In genomic region chr1:74293306-74293960, GRCm38 (mm10) we compare ENCODE assay signal across 12 mouse cellular contexts. TPM values are rescaled to one million over a fixed set of nuclear protein-coding genes. Genes with fewer than 3 reads are reported as not detected.
A peak's percentile ranks its signal among the peaks of the same experiment; 100 is the strongest.
DNase-seq lines count a peak whose midpoint lies in the region; ATAC-seq and TF ChIP-seq lines count a peak whose summit lies in the region.
"Had no signal": no experiment of that assay in that cellular context is flagged by ENCODE, and none has a peak within 500 bp of the region (broad histone marks: within the 10 kb centered on the region; RNA-seq: fewer than 3 reads in every experiment).

No protein-coding gene starts in this region.

- no peak for TF ChIP-seq CTCF in layer of hippocampus, adult 2 months (conservative IDR thresholded peaks at IDR 0.05)
- no peak for TF ChIP-seq CTCF in bone marrow macrophage, adult 2 months (IDR thresholded peaks at IDR 0.05; ENCODE audit: low read depth, low read length)

- TF ChIP-seq POLR2A in bone marrow macrophage, adult 2 months (IDR thresholded peaks at IDR 0.05; ENCODE audit: borderline replicate concordance, low read depth, low read length), result no peak

- no peak overlapping the region for H3K4me3 ChIP-seq in heart, embryonic 14.5 days (ENCODE audit: control insufficient read depth in 1 of 2, insufficient read depth in 1 of 2, low read depth in 1 of 2, low read length in 2 of 2)
- no peak overlapping the region for H3K4me3 ChIP-seq in layer of hippocampus, adult 2 months
- no peak overlapping the region for H3K4me3 ChIP-seq in bone marrow macrophage, adult 2 months (ENCODE audit: insufficient read depth, low read length)
- no peak overlapping the region for H3K4me3 ChIP-seq in brown adipose tissue, adult 24 weeks (ENCODE audit: insufficient read depth, low read depth, low read length)
- H3K4me3 ChIP-seq: hindbrain, embryonic 15.5 days; limb, embryonic 12.5 days; midbrain, embryonic 10.5 days had no signal

- no peaks in the 10 kb centered on the region for H3K9me3 ChIP-seq in heart, embryonic 14.5 days (ENCODE audit: control insufficient read depth, low read length)
- H3K9me3 ChIP-seq: hindbrain, embryonic 15.5 days; limb, embryonic 12.5 days; midbrain, embryonic 10.5 days had no signal

- WGBS in heart, embryonic 14.5 days, result 72% methylated on average over 8 of the region's 8 CpGs

- no peak for ATAC-seq in heart, embryonic 14.5 days (ENCODE audit: insufficient number of reproducible peaks, insufficient read depth, low FRiP score, low read depth)

- intact Hi-C loops in heart, postnatal 14 days (cut with DNase I), result no loop called here

- DNase-seq in heart, postnatal 14 days, result no peak
- no peak for DNase-seq in layer of hippocampus, adult 2 months (ENCODE audit: low spot score in 2 of 2)
- no peak for DNase-seq in layer of hippocampus, adult 9-11 months
- no peak for DNase-seq in right cerebral cortex, postnatal 25 days

- peaks cover 67% of the 10 kb centered on the region for H3K36me3 ChIP-seq in heart, embryonic 14.5 days (ENCODE audit: control insufficient read depth, insufficient read depth, low read length)

- peak overlapping the region; percentile 2 to 100; a peak in 2 of 4 replicates for H3K27ac ChIP-seq in heart, embryonic 14.5 days (replicated peaks in 1 of 2; ENCODE audit: control insufficient read depth in 1 of 2, insufficient read depth in 1 of 2, low read depth in 2 of 2, low read length in 2 of 2)
- peak overlapping the region; percentile 74 for H3K27ac ChIP-seq in layer of hippocampus, adult 2 months
- peak overlapping the region; percentile 21; the same call in 1 of the 2 replicates for H3K27ac ChIP-seq in bone marrow macrophage, adult 2 months (ENCODE audit: insufficient read depth, low read depth, low read length)
- peak overlapping the region; percentile 46 for H3K27ac ChIP-seq in brown adipose tissue, adult 24 weeks (replicated peaks; ENCODE audit: low read depth, low read length)
- H3K27ac ChIP-seq: hindbrain, embryonic 15.5 days; limb, embryonic 12.5 days; midbrain, embryonic 10.5 days had no signal

- H3K4me2 ChIP-seq in heart, embryonic 14.5 days (ENCODE audit: low read length), result no peak overlapping the region
- H3K4me2 ChIP-seq: hindbrain, embryonic 15.5 days; limb, embryonic 12.5 days had no signal

- H3K4me1 ChIP-seq in heart, embryonic 14.5 days (ENCODE audit: control insufficient read depth in 2 of 2, insufficient read depth in 2 of 2, low read length in 2 of 2), result peaks cover 80 to 91% of the 10 kb centered on the region in 2 experiments
- H3K4me1 ChIP-seq in bone marrow macrophage, adult 2 months (ENCODE audit: control insufficient read depth, insufficient read depth, low read length), result peaks cover 57% of the 10 kb centered on the region
- peaks cover 56% of the 10 kb centered on the region for H3K4me1 ChIP-seq in brown adipose tissue, adult 24 weeks (ENCODE audit: control insufficient read depth, insufficient read depth, insufficient read length, low read length)

- no peaks in the 10 kb centered on the region for H3K27me3 ChIP-seq in heart, embryonic 14.5 days (ENCODE audit: control insufficient read depth, insufficient read depth, low read length)
- H3K27me3 ChIP-seq: hindbrain, embryonic 15.5 days; limb, embryonic 12.5 days had no signal

- H3K9ac ChIP-seq in heart, embryonic 14.5 days (ENCODE audit: low read length), result peak overlapping the region; percentile 4; the same call in 1 of the 2 replicates
- H3K9ac ChIP-seq: hindbrain, embryonic 15.5 days; limb, embryonic 12.5 days had no signal

RNA-seq across cellular contexts. Expression of gene Pnkd, which starts 8.7 kb away (rescaled TPM):
- polyA plus RNA-seq in heart, embryonic 14.5 days (2014; fragmentation: Nextera tagmentation; extraction: Ambion mirVana), result 320 and 338 TPM in 2 replicates
- 100 to 1,000 TPM; 190 to 191 TPM for total RNA-seq in heart, postnatal 14 days (2021)
- total RNA-seq in layer of hippocampus, adult 2 months (2021), result 100 to 1,000 TPM; 171 to 185 TPM
- polyA plus RNA-seq in bone marrow macrophage, adult 2 months (2012; ENCODE audit: insufficient read depth, insufficient read length, missing spikeins), result 37.6 and 37.8 TPM in 2 replicates
- 117 and 146 TPM in 2 replicates for polyA plus RNA-seq in brown adipose tissue, adult 24 weeks (2012; ENCODE audit: insufficient read depth, insufficient read length, missing spikeins)

RNA-seq across cellular contexts. Expression of gene Aamp, which starts 8.9 kb away (rescaled TPM):
- 180 and 187 TPM in 2 replicates for polyA plus RNA-seq in heart, embryonic 14.5 days (2014; fragmentation: Nextera tagmentation; extraction: Ambion mirVana)
- 10 to 100 TPM; 95.5 to 98.9 TPM for total RNA-seq in heart, postnatal 14 days (2021)
- 100 to 1,000 TPM; 153 to 155 TPM for total RNA-seq in layer of hippocampus, adult 2 months (2021)
- 104 and 124 TPM in 2 replicates for polyA plus RNA-seq in bone marrow macrophage, adult 2 months (2012; ENCODE audit: insufficient read depth, insufficient read length, missing spikeins)
- polyA plus RNA-seq in brown adipose tissue, adult 24 weeks (2012; ENCODE audit: insufficient read depth, insufficient read length, missing spikeins), result 66.7 and 77.7 TPM in 2 replicates

RNA-seq across cellular contexts. Expression of gene Tmbim1, which starts 12.0 kb away (rescaled TPM):
- 39.1 and 40.5 TPM in 2 replicates for polyA plus RNA-seq in heart, embryonic 14.5 days (2014; fragmentation: Nextera tagmentation; extraction: Ambion mirVana)
- 10 to 100 TPM; 34.6 to 39.4 TPM for total RNA-seq in heart, postnatal 14 days (2021)
- total RNA-seq in layer of hippocampus, adult 2 months (2021), result 10 to 100 TPM; 23.3 to 23.9 TPM
- 73.6 and 74.7 TPM in 2 replicates for polyA plus RNA-seq in bone marrow macrophage, adult 2 months (2012; ENCODE audit: insufficient read depth, insufficient read length, missing spikeins)
- polyA plus RNA-seq in brown adipose tissue, adult 24 weeks (2012; ENCODE audit: insufficient read depth, insufficient read length, missing spikeins), result 34.6 and 41.7 TPM in 2 replicates

RNA-seq across cellular contexts. Expression of gene Gpbar1, which starts 15.1 kb away (rescaled TPM):
- polyA plus RNA-seq in heart, embryonic 14.5 days (2014; fragmentation: Nextera tagmentation; extraction: Ambion mirVana), result 0.57 and 0.69 TPM in 2 replicates
- not detected for total RNA-seq in heart, postnatal 14 days (2021)
- total RNA-seq in layer of hippocampus, adult 2 months (2021), result not detected
- not detected in 2 replicates for polyA plus RNA-seq in bone marrow macrophage, adult 2 months (2012; ENCODE audit: insufficient read depth, insufficient read length, missing spikeins)
- not detected in 2 replicates for polyA plus RNA-seq in brown adipose tissue, adult 24 weeks (2012; ENCODE audit: insufficient read depth, insufficient read length, missing spikeins)
- total RNA-seq: adrenal gland, adult 2 months; layer of hippocampus, postnatal 10 days had no signal
- polyA plus RNA-seq: hindbrain, embryonic 15.5 days had no signal

RNA-seq across cellular contexts. Expression of gene Arpc2, which starts 57.5 kb away (rescaled TPM):
- polyA plus RNA-seq in heart, embryonic 14.5 days (2014; fragmentation: Nextera tagmentation; extraction: Ambion mirVana), result 351 and 359 TPM in 2 replicates
- total RNA-seq in heart, postnatal 14 days (2021), result 100 to 1,000 TPM; 143 to 165 TPM
- total RNA-seq in layer of hippocampus, adult 2 months (2021), result 100 to 1,000 TPM; 393 to 396 TPM
- polyA plus RNA-seq in bone marrow macrophage, adult 2 months (2012; ENCODE audit: insufficient read depth, insufficient read length, missing spikeins), result 973 and 974 TPM in 2 replicates
- polyA plus RNA-seq in brown adipose tissue, adult 24 weeks (2012; ENCODE audit: insufficient read depth, insufficient read length, missing spikeins), result 131 and 169 TPM in 2 replicates

Comparison
In these comparisons a context has a peak if more than half of its experiments do, and no peak if none do; other contexts are left out.
1. H3K27ac ChIP-seq: peak in every context shown above with its lines; median percentile 74 in layer of hippocampus, adult 2 months; 51 in heart, embryonic 14.5 days; 46 in brown adipose tissue, adult 24 weeks; 21 in bone marrow macrophage, adult 2 months.